ENCODE assay signal across 8 mouse cellular contexts in genomic region chr1:64120811-64121515, GRCm38 (mm10). TPM values are rescaled to one million over a fixed set of nuclear protein-coding genes. Genes with fewer than 3 reads are reported as not detected.
DNase-seq lines count a peak whose midpoint lies in the region; ATAC-seq lines count a peak whose summit lies in the region.

No protein-coding gene starts in this region.

- DNase-seq in urinary bladder, adult 18-20 months (ENCODE audit: low spot score in 2 of 2) = peak; percentile 36 to 52
- DNase-seq in urinary bladder, postnatal 10 days (ENCODE audit: low spot score) = no peak
- DNase-seq in heart, postnatal 4 days = peak; percentile 53
- DNase-seq in layer of hippocampus, adult 9-10 months (ENCODE audit: low spot score) = peak; percentile 64
- peak; percentile 55 to 64 for DNase-seq in lung, adult 18-20 months
- DNase-seq in ovary, adult 18-20 months (ENCODE audit: low spot score) = peak; percentile 31
- DNase-seq in thymus, postnatal 36 days = peak; percentile 61 to 65

- H3K4me3 ChIP-seq in forebrain, embryonic 12.5 days (replicated peaks) = peak overlapping the region; percentile 72

- H3K4me1 ChIP-seq in forebrain, embryonic 12.5 days = peaks cover 41% of the 10 kb centered on the region

- no peaks in the 10 kb centered on the region for H3K9me3 ChIP-seq in forebrain, embryonic 12.5 days

- H3K27me3 ChIP-seq in forebrain, embryonic 12.5 days = no peaks in the 10 kb centered on the region

- peak; percentile 51 for ATAC-seq in forebrain, embryonic 12.5 days (ENCODE audit: low FRiP score)

- H3K27ac ChIP-seq in forebrain, embryonic 12.5 days = peak overlapping the region; percentile 100

- WGBS in forebrain, embryonic 12.5 days = under 1% methylated on average over 25 of the region's 25 CpGs

- H3K36me3 ChIP-seq in forebrain, embryonic 12.5 days (replicated peaks) = no peaks in the 10 kb centered on the region

- peak overlapping the region; percentile 98 for H3K9ac ChIP-seq in forebrain, embryonic 12.5 days

- peak overlapping the region; percentile 66 for H3K4me2 ChIP-seq in forebrain, embryonic 12.5 days

RNA-seq across cellular contexts. Expression of gene Klf7, which starts 1.1 kb away (rescaled TPM):
- polyA plus RNA-seq in forebrain, embryonic 12.5 days (2016; fragmentation: Nextera tagmentation; extraction: Ambion mirVana) = 40.7 and 46.9 TPM in 2 replicates
- total RNA-seq in heart, postnatal 4 days (2021) = 10 to 100 TPM; 29.4 to 29.6 TPM
